Mouse (Mus musculus): ENCODE measurements around the gene Gm9837.

The Gm9837 gene

GRCm38 (mm10) chr11:53425711-53426255, 44.5 kb downstream of the Gm9837 start:
- no peak for DNase-seq (ENCODE audit: low spot score)

DNA sequence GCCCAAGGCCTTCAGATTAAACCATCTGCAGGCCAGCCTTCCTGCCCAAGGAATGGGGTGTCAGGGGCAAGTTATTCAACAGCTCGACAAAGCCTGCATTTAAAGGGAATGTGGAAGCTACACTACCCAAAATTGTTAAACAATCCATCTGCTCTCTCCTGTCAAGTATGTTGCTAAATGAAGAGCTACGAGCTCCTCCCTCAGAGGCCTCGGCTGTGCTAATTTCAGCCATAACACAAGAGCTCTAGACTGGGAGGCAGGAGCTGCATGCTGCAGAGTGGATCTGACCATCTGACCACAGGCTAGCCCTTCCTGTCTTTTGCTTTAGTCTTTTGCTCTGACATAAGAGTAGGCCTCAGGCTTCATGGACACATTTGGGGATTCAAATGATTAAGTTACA, 45.0 kb downstream of the Gm9837 start:
- DNase-seq (ENCODE audit: low spot score) = no peak

DNA sequence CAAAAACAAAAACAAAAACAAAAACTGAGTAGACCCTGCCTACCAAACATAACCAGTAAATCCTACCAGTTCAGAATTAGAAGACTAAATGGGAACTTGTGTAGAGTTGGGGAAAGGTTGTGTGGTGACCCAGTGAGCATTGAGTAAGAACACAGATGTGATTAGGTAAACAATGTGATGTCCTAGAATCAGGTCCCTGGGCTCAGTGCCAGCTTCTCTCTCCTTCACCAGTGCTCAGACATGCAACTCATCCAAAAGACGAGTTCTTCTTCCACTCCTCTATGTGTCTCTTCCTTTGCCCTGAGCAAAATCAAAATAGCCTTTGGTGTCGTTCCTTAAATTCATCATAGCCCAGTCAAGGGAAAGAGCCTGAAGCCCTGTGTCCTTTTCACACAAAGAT, 45.5 kb downstream of the Gm9837 start:
- DNase-seq (ENCODE audit: low spot score) = no peak

GRCm38 (mm10) chr11:53423036-53423435, 47.2 kb downstream of the Gm9837 start, which contains the start of gene Leap2:
Gene Leap2 (minus strand): TSS chr11:53423170.
- DNase-seq (ENCODE audit: low spot score) = no peak

Data from testis, postnatal 10 days (tissue).